Mouse (Mus musculus) midbrain, embryonic 15.5 days (tissue): ENCODE data around the gene Gpr137c. TPM values are rescaled to one million over a fixed set of nuclear protein-coding genes. Genes with fewer than 3 reads are reported as not detected.

Experiments
- ATAC-seq: fragments of 200-750 bp; cut with Nextera tagmentation; replicated peaks from 2 replicates; pipeline ENCODE4 v1.8.0; 2017; ENCODE audit warnings: moderate TSS enrichment
- H3K27ac ChIP-seq: fragments of 300-500 bp; sonication (generic); 2 replicates; pipeline ENCODE4 v1.5.1; 2015; ENCODE audit warnings: mild to moderate bottlenecking, inconsistent platforms
- H3K27me3 ChIP-seq: fragments of 300-500 bp; sonication (generic); replicated peaks from 2 replicates; pipeline ENCODE4 v1.6.1; 2015; ENCODE audit warnings: inconsistent platforms
- H3K36me3 ChIP-seq: fragments of 300-500 bp; sonication (generic); replicated peaks from 2 replicates; pipeline ENCODE4 v1.6.1; 2015; ENCODE audit warnings: inconsistent platforms
- H3K4me1 ChIP-seq: fragments of 300-500 bp; sonication (generic); 2 replicates; pipeline ENCODE4 v1.6.1; 2015; ENCODE audit warnings: inconsistent platforms
- H3K4me2 ChIP-seq: fragments of 300-500 bp; sonication (generic); 2 replicates; pipeline ENCODE4 v1.6.1; 2015; ENCODE audit warnings: inconsistent platforms, mild to moderate bottlenecking, moderate library complexity
- H3K4me3 ChIP-seq: fragments of 300-500 bp; sonication (generic); 2 replicates; pipeline ENCODE4 v1.5.1; 2015; ENCODE audit warnings: mild to moderate bottlenecking, inconsistent platforms
- H3K9ac ChIP-seq: fragments of 300-500 bp; sonication (generic); 2 replicates; pipeline ENCODE4 v1.6.1; 2015; ENCODE audit warnings: mild to moderate bottlenecking, inconsistent platforms
- H3K9me3 ChIP-seq: fragments of 300-500 bp; sonication (generic); 2 replicates; pipeline ENCODE4 v1.6.1; 2016; ENCODE audit warnings: inconsistent platforms
- WGBS: fragments of 180-500 bp; shearing (Covaris S2); methylation state at CpG from one replicate; pipeline ENCODE4 v1.1.7; 2015; ENCODE audit warnings: mixed read lengths; 5-methylcytosine and 5-hydroxymethylcytosine counted together
- polyA plus RNA-seq: library from polyadenylated mRNA; unstranded; fragments of >200 nt; fragmentation: Nextera tagmentation; extraction: Ambion mirVana; gene quantifications from 2 replicates; pipeline ENCODE4 v1.2.1, GENCODE M21; 2015

Gene Gpr137c
- polyA plus RNA-seq, 1 experiment from 2014 or later, result 18.1 TPM

GRCm38 (mm10) chr14:45307630-45308328, 88.3 kb downstream of the Gpr137c start:
- no peak overlapping the region for H3K4me2 ChIP-seq
- H3K9ac ChIP-seq, result no peak overlapping the region
- no peak for ATAC-seq
- no peak overlapping the region for H3K4me3 ChIP-seq
- H3K36me3 ChIP-seq, result peaks cover 3% of the 10 kb centered on the region
- no peaks in the 10 kb centered on the region for H3K27me3 ChIP-seq
- no peaks in the 10 kb centered on the region for H3K9me3 ChIP-seq
- no peak overlapping the region for H3K27ac ChIP-seq
- H3K4me1 ChIP-seq, result no peaks in the 10 kb centered on the region
- 94% methylated on average over 8 of the region's 8 CpGs for WGBS

GRCm38 (mm10) chr14:45309646-45310045, 90.1 kb downstream of the Gpr137c start:
- no peak for ATAC-seq
- Histone ChIP-seq H3K27me3 (no peaks in the 10 kb centered on the region), H3K4me3 (no peak overlapping the region), H3K27ac (no peak overlapping the region), H3K36me3 (peaks cover 3% of the 10 kb centered on the region), H3K9ac (no peak overlapping the region), H3K9me3 (no peaks in the 10 kb centered on the region), H3K4me2 (no peak overlapping the region), H3K4me1 (no peaks in the 10 kb centered on the region)
- WGBS, result 85% methylated on average over 13 of the region's 13 CpGs

- no peak for ATAC-seq
- H3K36me3 ChIP-seq, result 0 out of 2 replicates have a peak, but pooled peaks cover under 1% of the 10 kb centered on the region
- no peaks in the 10 kb centered on the region for H3K9me3 ChIP-seq
- H3K27me3 ChIP-seq, result no peaks in the 10 kb centered on the region
- 94% methylated on average over 14 of the region's 14 CpGs for WGBS
- no peak overlapping the region for H3K27ac ChIP-seq
- H3K4me3 ChIP-seq, result no peak overlapping the region
- H3K4me1 ChIP-seq, result peaks cover 1% of the 10 kb centered on the region; the same call in 1 of the 2 replicates
- H3K4me2 ChIP-seq, result no peak overlapping the region
- no peak overlapping the region for H3K9ac ChIP-seq
Measured at GRCm38 (mm10) chr14:45310101-45310500, 90.6 kb downstream of the Gpr137c start.

GRCm38 (mm10) chr14:45316927-45317326, 97.4 kb downstream of the Gpr137c start:
- peak overlapping the region; percentile 53 for H3K4me2 ChIP-seq
- no peak for ATAC-seq
- no peaks in the 10 kb centered on the region for H3K9me3 ChIP-seq
- H3K27me3 ChIP-seq, result no peaks in the 10 kb centered on the region
- no peak overlapping the region for H3K27ac ChIP-seq
- peak overlapping the region; percentile 87; the same call in 1 of the 2 replicates for H3K9ac ChIP-seq
- peak overlapping the region; percentile 73 for H3K4me3 ChIP-seq
- 83% methylated on average over 5 of the region's 5 CpGs for WGBS
- H3K4me1 ChIP-seq, result peaks cover 29% of the 10 kb centered on the region
- no peaks in the 10 kb centered on the region for H3K36me3 ChIP-seq

- under 1% methylated on average over 34 of the region's 38 CpGs for whole genome bisulfite sequencing
Measured at GRCm38 (mm10) chr14:45317921-45318411, 98.4 kb downstream of the Gpr137c start.

GRCm38 (mm10) chr14:45318426-45319236, 99.1 kb downstream of the Gpr137c start, which contains the start of gene Ero1l:
Ero1l (minus strand) TSS chr14:45318771.
- ATAC-seq, result peak; percentile 97
- Histone ChIP-seq H3K27ac (peak within 1 kb of the TSS; percentile 97), H3K4me1 (peaks cover 29% of the 10 kb centered on the region), H3K4me3 (peak within 1 kb of the TSS; percentile 73), H3K36me3 (no peaks in the 10 kb centered on the region), H3K9me3 (no peaks in the 10 kb centered on the region), H3K9ac (peak within 1 kb of the TSS; percentile 87), H3K27me3 (no peaks in the 10 kb centered on the region), H3K4me2 (peak within 1 kb of the TSS; percentile 53)
- 2% methylated on average over 67 of the region's 74 CpGs for WGBS

More at GRCm38 (mm10) chr14:45317921-45318411, 98.4 kb downstream of the Gpr137c start:
- H3K4me3 ChIP-seq, result peak overlapping the region; percentile 73
- H3K9me3 ChIP-seq, result no peaks in the 10 kb centered on the region
- H3K27ac ChIP-seq, result peak overlapping the region; percentile 97
- H3K9ac ChIP-seq, result peak overlapping the region; percentile 87
- no peaks in the 10 kb centered on the region for H3K36me3 ChIP-seq
- peak overlapping the region; percentile 53 for H3K4me2 ChIP-seq
- no peak; the same call in 1 of the 2 replicates for ATAC-seq
- peaks cover 29% of the 10 kb centered on the region for H3K4me1 ChIP-seq
- H3K27me3 ChIP-seq, result no peaks in the 10 kb centered on the region

DNA sequence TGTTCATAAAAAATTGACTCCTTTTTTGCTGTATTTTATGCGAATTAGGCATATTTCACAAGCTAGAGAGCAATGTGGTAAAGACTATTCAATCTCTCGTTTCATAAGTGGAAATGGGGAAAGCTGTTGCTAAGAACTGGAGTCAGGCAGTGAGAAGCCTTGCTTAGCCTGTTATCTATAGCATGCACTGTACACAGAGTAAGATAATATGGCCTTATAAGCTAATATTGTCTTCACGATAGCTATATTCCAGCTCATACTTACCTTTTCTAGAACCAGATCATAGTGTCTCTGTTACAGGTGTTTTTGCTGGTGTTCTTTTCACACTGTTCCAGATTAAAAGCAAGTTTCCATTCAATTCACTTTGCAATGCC, 99.7 kb downstream of the Gpr137c start:
- ATAC-seq, result no peak
- Histone ChIP-seq H3K9me3 (no peaks in the 10 kb centered on the region), H3K4me2 (peak overlapping the region; percentile 53; the same call in 1 of the 2 replicates), H3K4me1 (peaks cover 29% of the 10 kb centered on the region), H3K27me3 (no peaks in the 10 kb centered on the region), H3K9ac (no peak overlapping the region), H3K4me3 (peak overlapping the region; percentile 73), H3K36me3 (no peaks in the 10 kb centered on the region), H3K27ac (peak overlapping the region; percentile 97; the same call in 1 of the 2 replicates)
- WGBS, result 59% methylated on average over 3 of the region's 3 CpGs

DNA sequence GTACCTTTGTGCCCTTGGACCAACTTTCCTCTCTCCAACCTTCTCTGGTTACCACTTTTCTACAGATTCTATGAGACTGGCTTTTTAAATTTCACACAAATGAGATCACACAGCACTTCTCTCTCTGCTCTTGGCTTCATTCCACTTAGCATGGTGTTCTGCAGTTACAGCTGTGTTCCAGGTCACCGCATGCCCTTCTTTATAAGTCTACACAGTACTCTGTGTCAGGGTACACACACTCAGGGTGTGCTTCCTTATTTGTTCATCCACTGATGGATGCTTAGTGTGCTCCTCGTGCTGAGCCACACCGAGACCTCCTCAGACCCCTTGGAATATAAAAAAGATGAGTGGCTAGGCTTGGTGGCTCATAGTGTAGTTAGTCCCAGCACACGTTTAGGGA, 100.6 kb downstream of the Gpr137c start:
- Histone ChIP-seq H3K9me3 (no peaks in the 10 kb centered on the region), H3K9ac (no peak overlapping the region), H3K27ac (no peak overlapping the region), H3K4me1 (peaks cover 27% of the 10 kb centered on the region), H3K36me3 (no peaks in the 10 kb centered on the region), H3K27me3 (no peaks in the 10 kb centered on the region), H3K4me3 (no peak overlapping the region), H3K4me2 (no peak overlapping the region)
- 84% methylated on average over 4 of the region's 4 CpGs for WGBS
- no peak for ATAC-seq

- no peak for ATAC-seq
- Histone ChIP-seq H3K27ac (no peak overlapping the region), H3K9me3 (no peaks in the 10 kb centered on the region), H3K36me3 (no peaks in the 10 kb centered on the region), H3K4me3 (no peak overlapping the region), H3K27me3 (no peaks in the 10 kb centered on the region), H3K4me1 (peaks cover 18% of the 10 kb centered on the region), H3K4me2 (no peak overlapping the region), H3K9ac (no peak overlapping the region)
- WGBS, result 87% methylated on average over 3 of the region's 3 CpGs
Measured at GRCm38 (mm10) chr14:45321067-45321466, 101.5 kb downstream of the Gpr137c start.

- ATAC-seq, result no peak
- H3K27me3 ChIP-seq, result no peaks in the 10 kb centered on the region
- H3K4me2 ChIP-seq, result no peak overlapping the region
- H3K9me3 ChIP-seq, result no peaks in the 10 kb centered on the region
- no peak overlapping the region for H3K9ac ChIP-seq
- H3K4me3 ChIP-seq, result no peak overlapping the region
- no peak overlapping the region for H3K27ac ChIP-seq
- H3K36me3 ChIP-seq, result no peaks in the 10 kb centered on the region
- WGBS, result 84% methylated on average over 5 of the region's 5 CpGs
- peaks cover 13% of the 10 kb centered on the region for H3K4me1 ChIP-seq
Measured at GRCm38 (mm10) chr14:45321622-45322021, 102.1 kb downstream of the Gpr137c start.

DNA sequence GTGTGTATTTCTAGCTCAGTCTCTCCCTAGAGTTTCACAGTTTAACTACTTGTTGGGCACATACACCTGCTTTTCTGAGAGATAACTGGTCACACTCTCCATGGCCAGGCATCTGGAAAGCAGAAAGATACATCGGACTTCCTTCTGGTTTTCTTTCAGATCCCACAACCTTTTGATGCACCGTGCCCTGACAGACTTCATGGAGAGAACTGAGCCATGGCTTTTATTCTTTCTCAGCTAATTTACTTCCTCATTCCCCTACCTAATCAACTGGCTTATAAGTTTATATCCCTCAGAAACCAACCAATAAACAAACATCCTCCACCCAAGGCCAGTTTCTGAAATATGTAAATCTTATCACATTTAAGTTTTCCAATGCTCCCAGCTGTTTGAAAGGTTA, 102.9 kb downstream of the Gpr137c start:
- Histone ChIP-seq H3K4me1 (peaks cover 6% of the 10 kb centered on the region), H3K4me3 (no peak overlapping the region), H3K27me3 (no peaks in the 10 kb centered on the region), H3K9ac (no peak overlapping the region), H3K27ac (no peak overlapping the region), H3K36me3 (no peaks in the 10 kb centered on the region), H3K9me3 (no peaks in the 10 kb centered on the region), H3K4me2 (no peak overlapping the region)
- 85% methylated on average over 2 of the region's 2 CpGs for WGBS
- no peak for ATAC-seq

- no peak for ATAC-seq
- no peak overlapping the region for H3K4me3 ChIP-seq
- H3K27me3 ChIP-seq, result no peaks in the 10 kb centered on the region
- H3K9ac ChIP-seq, result no peak overlapping the region
- H3K36me3 ChIP-seq, result no peaks in the 10 kb centered on the region
- no peak overlapping the region for H3K27ac ChIP-seq
- 86% methylated on average over 3 of the region's 3 CpGs for WGBS
- H3K9me3 ChIP-seq, result no peaks in the 10 kb centered on the region
- peaks cover 4% of the 10 kb centered on the region for H3K4me1 ChIP-seq
- H3K4me2 ChIP-seq, result no peak overlapping the region
Measured at GRCm38 (mm10) chr14:45323320-45323719, 103.8 kb downstream of the Gpr137c start.
